28 mouse cellular contexts compared by ENCODE assay signal in the genomic region with DNA sequence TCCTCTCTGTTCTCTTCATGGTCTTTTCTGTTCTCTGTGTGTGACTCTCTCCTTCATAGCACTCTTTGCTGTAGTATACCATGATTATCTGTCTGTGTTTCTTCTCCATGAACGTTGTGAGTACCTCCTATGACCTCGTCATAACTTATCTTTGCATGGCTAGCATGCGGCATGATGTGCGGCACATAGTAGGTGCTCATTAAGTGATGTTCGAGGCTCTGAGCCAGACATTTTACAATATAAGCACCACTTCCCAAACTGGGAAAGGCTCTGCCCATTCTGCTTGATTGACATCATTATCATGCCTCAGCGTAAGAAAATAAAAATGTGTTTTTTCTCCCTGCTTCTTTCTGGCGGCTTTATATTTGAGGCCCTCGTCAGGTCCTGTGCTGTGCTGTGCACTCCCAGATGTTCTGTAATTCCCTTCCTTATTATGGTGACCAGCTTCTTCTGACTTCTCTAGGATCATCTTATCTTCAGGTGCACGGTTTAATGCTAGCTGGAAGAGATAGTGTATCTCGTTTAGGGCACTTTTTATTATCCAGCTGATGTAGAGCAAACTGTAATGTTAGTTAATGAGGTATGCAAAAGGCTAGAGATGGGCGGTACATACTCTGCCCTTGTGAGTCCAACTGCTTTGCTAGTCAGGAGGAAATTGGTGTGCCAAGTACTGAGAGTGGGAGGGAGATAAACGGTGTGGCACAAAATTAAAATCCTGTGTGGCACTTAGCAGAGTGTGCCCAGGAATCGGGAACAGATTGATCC. TPM values are rescaled to one million over a fixed set of nuclear protein-coding genes. Genes with fewer than 3 reads are reported as not detected.
DNase-seq lines count a peak whose midpoint lies in the region; ATAC-seq and TF ChIP-seq lines count a peak whose summit lies in the region.
"Had no signal": no experiment of that assay in that cellular context is flagged by ENCODE, and none has a peak within 500 bp of the region (broad histone marks: within the 10 kb centered on the region; RNA-seq: fewer than 3 reads in every experiment).

No protein-coding gene starts in this region.

- H3K27me3 ChIP-seq in forebrain, embryonic 13.5 days: no peaks in the 10 kb centered on the region
- no peaks in the 10 kb centered on the region for H3K27me3 ChIP-seq in forebrain, embryonic 14.5 days (replicated peaks; ENCODE audit: control insufficient read depth, insufficient read depth, low read length)
- no peaks in the 10 kb centered on the region for H3K27me3 ChIP-seq in kidney, postnatal 0 days (ENCODE audit: insufficient read depth, low read length)
- no peaks in the 10 kb centered on the region for H3K27me3 ChIP-seq in intestine, embryonic 15.5 days (replicated peaks)
- no peaks in the 10 kb centered on the region for H3K27me3 ChIP-seq in small intestine, adult 2 months (ENCODE audit: control insufficient read depth, insufficient read depth, low read length)
- H3K27me3 ChIP-seq: heart, embryonic 13.5 days; limb, embryonic 15.5 days; liver, embryonic 13.5 days; midbrain, embryonic 13.5 days; neural tube, embryonic 13.5 days had no signal

- H3K4me3 ChIP-seq in forebrain, embryonic 13.5 days: no peak overlapping the region
- H3K4me3 ChIP-seq in forebrain, embryonic 14.5 days (ENCODE audit: low read depth, low read length): no peak overlapping the region
- no peak overlapping the region for H3K4me3 ChIP-seq in kidney, postnatal 0 days (replicated peaks; ENCODE audit: low read depth, low read length)
- H3K4me3 ChIP-seq in intestine, embryonic 15.5 days (replicated peaks): no peak overlapping the region
- no peak overlapping the region for H3K4me3 ChIP-seq in small intestine, adult 2 months (ENCODE audit: low read depth, low read length)
- H3K4me3 ChIP-seq: erythroblast, embryonic 14.5 days; heart, adult 2 months; heart, embryonic 13.5 days; limb, embryonic 10.5 days; limb, embryonic 15.5 days; liver, embryonic 13.5 days; midbrain, embryonic 13.5 days; neural tube, embryonic 13.5 days had no signal

- no peak overlapping the region for H3K27ac ChIP-seq in forebrain, embryonic 13.5 days
- H3K27ac ChIP-seq in forebrain, embryonic 14.5 days (ENCODE audit: low read depth, low read length): no peak overlapping the region
- no peak overlapping the region for H3K27ac ChIP-seq in kidney, postnatal 0 days
- H3K27ac ChIP-seq in intestine, embryonic 15.5 days: no peak overlapping the region
- peak overlapping the region; percentile 37; the same call in 1 of the 2 replicates for H3K27ac ChIP-seq in small intestine, adult 2 months (ENCODE audit: insufficient read depth, low read depth, low read length)
- H3K27ac ChIP-seq: heart, adult 2 months; heart, embryonic 13.5 days; hindbrain, embryonic 14.5 days; limb, embryonic 10.5 days; limb, embryonic 15.5 days; liver, embryonic 13.5 days; macrophage; midbrain, embryonic 13.5 days; neural tube, embryonic 13.5 days had no signal

- no peaks in the 10 kb centered on the region for H3K9me3 ChIP-seq in forebrain, embryonic 13.5 days (replicated peaks)
- no peaks in the 10 kb centered on the region for H3K9me3 ChIP-seq in forebrain, embryonic 14.5 days (replicated peaks; ENCODE audit: control insufficient read depth, low read length)
- no peaks in the 10 kb centered on the region for H3K9me3 ChIP-seq in kidney, postnatal 0 days (replicated peaks; ENCODE audit: low read length)
- no peaks in the 10 kb centered on the region for H3K9me3 ChIP-seq in intestine, embryonic 15.5 days
- H3K9me3 ChIP-seq: limb, embryonic 10.5 days; limb, embryonic 15.5 days; liver, embryonic 13.5 days; midbrain, embryonic 13.5 days; neural tube, embryonic 13.5 days had no signal

- no peak for TF ChIP-seq CTCF in kidney, postnatal 0 days (IDR thresholded peaks at IDR 0.05; ENCODE audit: low read depth)
- TF ChIP-seq CTCF in small intestine, adult 2 months (IDR thresholded peaks at IDR 0.05; ENCODE audit: extremely low read depth, insufficient read length, insufficient replicate concordance, low read depth, low read length): no peak

- H3K4me2 ChIP-seq in forebrain, embryonic 13.5 days: no peak overlapping the region
- H3K4me2 ChIP-seq in forebrain, embryonic 14.5 days (ENCODE audit: low read length): no peak overlapping the region
- no peak overlapping the region for H3K4me2 ChIP-seq in kidney, postnatal 0 days (ENCODE audit: low read length)
- H3K4me2 ChIP-seq in intestine, embryonic 15.5 days (replicated peaks): no peak overlapping the region
- H3K4me2 ChIP-seq: heart, embryonic 13.5 days; hindbrain, embryonic 14.5 days; limb, embryonic 15.5 days; liver, embryonic 13.5 days; midbrain, embryonic 13.5 days; neural tube, embryonic 13.5 days had no signal

- H3K36me3 ChIP-seq in forebrain, embryonic 13.5 days (ENCODE audit: poor library complexity, severe bottlenecking): peaks cover 10% of the 10 kb centered on the region; the same call in 1 of the 2 replicates
- H3K36me3 ChIP-seq in forebrain, embryonic 14.5 days (ENCODE audit: control insufficient read depth, insufficient read depth, low read length): 0 out of 2 replicates have a peak, but pooled peaks cover 3% of the 10 kb centered on the region
- 0 out of 2 replicates have a peak, but pooled peaks cover 6% of the 10 kb centered on the region for H3K36me3 ChIP-seq in kidney, postnatal 0 days (ENCODE audit: insufficient read depth, low read length)
- no peaks in the 10 kb centered on the region for H3K36me3 ChIP-seq in intestine, embryonic 15.5 days
- H3K36me3 ChIP-seq in small intestine, adult 2 months (ENCODE audit: control insufficient read depth, insufficient read depth, low read length): peaks cover 3% of the 10 kb centered on the region; the same call in 1 of the 2 replicates
- H3K36me3 ChIP-seq: liver, embryonic 13.5 days had no signal

- H3K9ac ChIP-seq in forebrain, embryonic 13.5 days: no peak overlapping the region
- no peak overlapping the region for H3K9ac ChIP-seq in forebrain, embryonic 14.5 days (ENCODE audit: low read length)
- no peak overlapping the region for H3K9ac ChIP-seq in kidney, postnatal 0 days (ENCODE audit: low read depth, low read length)
- no peak overlapping the region for H3K9ac ChIP-seq in intestine, embryonic 15.5 days
- H3K9ac ChIP-seq: heart, embryonic 13.5 days; hindbrain, embryonic 14.5 days; limb, embryonic 15.5 days; liver, embryonic 13.5 days; midbrain, embryonic 13.5 days; neural tube, embryonic 13.5 days had no signal

- ATAC-seq in forebrain, embryonic 13.5 days: 0 out of 2 replicates have a peak, but pooled peaks have one; percentile 19
- ATAC-seq in forebrain, embryonic 14.5 days: no peak
- no peak for ATAC-seq in kidney, postnatal 0 days (replicated peaks; ENCODE audit: low FRiP score, low read depth)
- ATAC-seq in intestine, embryonic 15.5 days: peak; percentile 95
- ATAC-seq: activated CD4-positive, CD25-positive, alpha-beta regulatory T cell, adult 4 months; midbrain, embryonic 13.5 days had no signal

- TF ChIP-seq POLR2A in small intestine, adult 2 months (IDR thresholded peaks at IDR 0.05; ENCODE audit: low read depth, low read length): no peak

- H3K4me1 ChIP-seq in forebrain, embryonic 13.5 days: no peaks in the 10 kb centered on the region
- H3K4me1 ChIP-seq in forebrain, embryonic 14.5 days (ENCODE audit: control insufficient read depth, insufficient read depth, low read length): no peaks in the 10 kb centered on the region
- no peaks in the 10 kb centered on the region for H3K4me1 ChIP-seq in kidney, postnatal 0 days (replicated peaks; ENCODE audit: insufficient read depth, low read length)
- no peaks in the 10 kb centered on the region for H3K4me1 ChIP-seq in intestine, embryonic 15.5 days (replicated peaks)
- peaks cover 4% of the 10 kb centered on the region; the same call in 1 of the 2 replicates for H3K4me1 ChIP-seq in small intestine, adult 2 months (ENCODE audit: control insufficient read depth, insufficient read depth, insufficient read length, low read length)
- H3K4me1 ChIP-seq: limb, embryonic 10.5 days; limb, embryonic 15.5 days; liver, embryonic 13.5 days; midbrain, embryonic 13.5 days; neural tube, embryonic 13.5 days had no signal

- 76% methylated on average over 13 of the region's 13 CpGs for WGBS in forebrain, embryonic 13.5 days
- 67% methylated on average over 13 of the region's 13 CpGs for WGBS in forebrain, embryonic 14.5 days
- 64% methylated on average over 13 of the region's 13 CpGs for WGBS in kidney, postnatal 0 days
- 76% methylated on average over 13 of the region's 13 CpGs for WGBS in intestine, embryonic 15.5 days
- WGBS in small intestine, adult 2 months: 26% methylated on average over 13 of the region's 13 CpGs

- no peak for DNase-seq in forebrain, embryonic 14.5 days (ENCODE audit: low spot score)
- peak; percentile 7 for DNase-seq in kidney, postnatal 0 days (ENCODE audit: low spot score)
- no peak for DNase-seq in kidney, postnatal 14 days
- DNase-seq in cerebellum, postnatal 36 days: no peak
- no peak for DNase-seq in adrenal gland, postnatal 14 days
- DNase-seq: adrenal gland, adult 2 months; cerebellum, adult 8-10 months; gastrocnemius, postnatal 25 days; heart, adult 2 months; heart, postnatal 10 days; kidney, adult 8-10 months; layer of hippocampus, adult 9-11 months; liver, embryonic 13.5 days; lung, adult 2 months; lung, postnatal 10 days; thymus, postnatal 4 days had no signal

RNA-seq across cellular contexts. Expression of a gene that starts 53.4 kb away (rescaled TPM):
- polyA plus RNA-seq in forebrain, embryonic 13.5 days (2015; fragmentation: Nextera tagmentation; extraction: Ambion mirVana): 231 and 249 TPM in 2 replicates
- 244 and 275 TPM in 2 replicates for polyA plus RNA-seq in forebrain, embryonic 14.5 days (2014; fragmentation: Nextera tagmentation; extraction: Ambion mirVana)
- polyA plus RNA-seq in kidney, postnatal 0 days (2015; fragmentation: Nextera tagmentation; extraction: Ambion mirVana): 403 and 438 TPM in 2 replicates
- polyA plus RNA-seq in intestine, embryonic 15.5 days (2015; fragmentation: Nextera tagmentation; extraction: Ambion mirVana): 175 and 233 TPM in 2 replicates
- polyA plus RNA-seq in small intestine, adult 2 months (2012; rRNA removed): 20.7 and 29.4 TPM in 2 replicates
- total RNA-seq in adrenal gland, postnatal 14 days (2021): 162 and 172 TPM in 2 replicates

Comparison
In these comparisons a context has a peak if more than half of its experiments do, and no peak if none do; other contexts are left out.
1. ATAC-seq: peak in forebrain, embryonic 13.5 days (single experiment) and intestine, embryonic 15.5 days (single experiment); none in forebrain, embryonic 14.5 days (single experiment) and kidney, postnatal 0 days (single experiment).